Mouse (Mus musculus) midbrain, embryonic 13.5 days (tissue): ENCODE data around the gene Gpr39. TPM values are rescaled to one million over a fixed set of nuclear protein-coding genes. Genes with fewer than 3 reads are reported as not detected.
A peak's percentile ranks its signal among the peaks of the same experiment; 100 is the strongest.

Experiments used
- ATAC-seq: fragments of 200-750 bp; cut with Nextera tagmentation; 2 replicates; pipeline ENCODE4 v1.8.0; 2017; ENCODE audit warnings: mild to moderate bottlenecking, moderate TSS enrichment, moderate library complexity
- H3K27ac ChIP-seq: fragments of 300-500 bp; sonication (generic); 2 replicates; pipeline ENCODE4 v1.5.1; 2015; ENCODE audit warnings: inconsistent platforms, mild to moderate bottlenecking, moderate library complexity
- H3K27me3 ChIP-seq: fragments of 300-500 bp; sonication (generic); 2 replicates; pipeline ENCODE4 v1.6.1; 2015; ENCODE audit warnings: mild to moderate bottlenecking, inconsistent platforms
- H3K36me3 ChIP-seq: fragments of 300-500 bp; sonication (generic); 2 replicates; pipeline ENCODE4 v1.6.1; 2015; ENCODE audit warnings: mild to moderate bottlenecking, inconsistent platforms
- H3K4me1 ChIP-seq: fragments of 300-500 bp; sonication (generic); replicated peaks from 2 replicates; pipeline ENCODE4 v1.6.1; 2015; ENCODE audit warnings: inconsistent platforms
- H3K4me2 ChIP-seq: fragments of 300-500 bp; sonication (generic); replicated peaks from 2 replicates; pipeline ENCODE4 v1.6.1; 2015; ENCODE audit warnings: moderate library complexity, mild to moderate bottlenecking, inconsistent platforms
- H3K4me3 ChIP-seq: fragments of 300-500 bp; sonication (generic); replicated peaks from 2 replicates; pipeline ENCODE4 v1.5.1; 2015; ENCODE audit warnings: mild to moderate bottlenecking, inconsistent platforms
- H3K9ac ChIP-seq: fragments of 300-500 bp; sonication (generic); replicated peaks from 2 replicates; pipeline ENCODE4 v1.6.1; 2015; ENCODE audit warnings: mild to moderate bottlenecking, inconsistent platforms
- H3K9me3 ChIP-seq: fragments of 300-500 bp; sonication (generic); 2 replicates; pipeline ENCODE4 v1.6.1; 2016; ENCODE audit warnings: mild to moderate bottlenecking, inconsistent platforms
- WGBS: fragments of 180-500 bp; shearing (Covaris S2); methylation state at CpG from one replicate; pipeline ENCODE4 v1.1.7; 2015; 5-methylcytosine and 5-hydroxymethylcytosine counted together
- polyA plus RNA-seq: library from polyadenylated mRNA; unstranded; fragments of >200 nt; fragmentation: Nextera tagmentation; extraction: Ambion mirVana; gene quantifications from 2 replicates; pipeline ENCODE4 v1.2.1, GENCODE M21; 2015

Gpr39 gene
- polyA plus RNA-seq, 1 experiment from 2014 or later, result not detected

GRCm38 (mm10) chr1:125701773-125702172, 25.0 kb downstream of the Gpr39 start:
- Histone ChIP-seq H3K4me3 (no peak overlapping the region), H3K4me2 (no peak overlapping the region), H3K4me1 (peaks cover 4% of the 10 kb centered on the region; the same call in 1 of the 2 replicates), H3K9ac (no peak overlapping the region), H3K9me3 (no peaks in the 10 kb centered on the region), H3K27me3 (no peaks in the 10 kb centered on the region), H3K36me3 (no peaks in the 10 kb centered on the region), H3K27ac (no peak overlapping the region)
- WGBS, result 61% methylated on average over 7 of the region's 7 CpGs
- ATAC-seq, result peak; percentile 80

- 82% methylated on average over 8 of the region's 8 CpGs for WGBS
- Histone ChIP-seq H3K4me2 (no peak overlapping the region), H3K9me3 (no peaks in the 10 kb centered on the region), H3K27me3 (no peaks in the 10 kb centered on the region), H3K36me3 (no peaks in the 10 kb centered on the region), H3K4me3 (no peak overlapping the region), H3K27ac (no peak overlapping the region), H3K4me1 (peaks cover 4% of the 10 kb centered on the region; the same call in 1 of the 2 replicates), H3K9ac (no peak overlapping the region)
- ATAC-seq, result no peak
Observed at GRCm38 (mm10) chr1:125702326-125702725, 25.5 kb downstream of the Gpr39 start.

- Histone ChIP-seq H3K27ac (no peak overlapping the region), H3K4me3 (no peak overlapping the region), H3K27me3 (no peaks in the 10 kb centered on the region), H3K4me1 (peaks cover 4% of the 10 kb centered on the region; the same call in 1 of the 2 replicates), H3K9me3 (no peaks in the 10 kb centered on the region), H3K9ac (no peak overlapping the region), H3K36me3 (no peaks in the 10 kb centered on the region), H3K4me2 (no peak overlapping the region)
- ATAC-seq, result no peak
- WGBS, result 86% methylated on average over 3 of the region's 3 CpGs
Observed at GRCm38 (mm10) chr1:125705412-125705811, 28.6 kb downstream of the Gpr39 start.

GRCm38 (mm10) chr1:125715286-125715685, 38.5 kb downstream of the Gpr39 start:
- Histone ChIP-seq H3K9me3 (no peaks in the 10 kb centered on the region), H3K4me1 (no peaks in the 10 kb centered on the region; the same call in 1 of the 2 replicates), H3K36me3 (no peaks in the 10 kb centered on the region), H3K9ac (no peak overlapping the region), H3K4me2 (no peak overlapping the region), H3K27me3 (no peaks in the 10 kb centered on the region), H3K27ac (no peak overlapping the region), H3K4me3 (no peak overlapping the region)
- ATAC-seq, result no peak
- 61% methylated on average over 3 of the region's 3 CpGs for WGBS

- no peak overlapping the region for H3K27ac ChIP-seq
- H3K36me3 ChIP-seq, result no peaks in the 10 kb centered on the region
- no peaks in the 10 kb centered on the region for H3K27me3 ChIP-seq
- H3K4me3 ChIP-seq, result no peak overlapping the region
- WGBS, result 66% methylated on average over 6 of the region's 6 CpGs
- H3K9ac ChIP-seq, result no peak overlapping the region
- no peak overlapping the region for H3K4me2 ChIP-seq
- no peaks in the 10 kb centered on the region for H3K9me3 ChIP-seq
- no peak for ATAC-seq
- no peaks in the 10 kb centered on the region; the same call in 1 of the 2 replicates for H3K4me1 ChIP-seq
Observed at GRCm38 (mm10) chr1:125716241-125716640, 39.4 kb downstream of the Gpr39 start.

- no peak for ATAC-seq
- H3K4me3 ChIP-seq, result no peak overlapping the region
- H3K4me2 ChIP-seq, result no peak overlapping the region
- H3K36me3 ChIP-seq, result no peaks in the 10 kb centered on the region
- no peaks in the 10 kb centered on the region for H3K27me3 ChIP-seq
- H3K27ac ChIP-seq, result no peak overlapping the region
- no peak overlapping the region for H3K9ac ChIP-seq
- WGBS, result 90% methylated on average over 5 of the region's 5 CpGs
- H3K4me1 ChIP-seq, result no peaks in the 10 kb centered on the region; the same call in 1 of the 2 replicates
- no peaks in the 10 kb centered on the region for H3K9me3 ChIP-seq
Observed at GRCm38 (mm10) chr1:125717906-125718305, 41.1 kb downstream of the Gpr39 start.

- ATAC-seq, result no peak
- Histone ChIP-seq H3K27me3 (no peaks in the 10 kb centered on the region), H3K27ac (no peak overlapping the region), H3K36me3 (no peaks in the 10 kb centered on the region), H3K4me1 (no peaks in the 10 kb centered on the region; the same call in 1 of the 2 replicates), H3K4me2 (no peak overlapping the region), H3K9me3 (no peaks in the 10 kb centered on the region), H3K4me3 (no peak overlapping the region), H3K9ac (no peak overlapping the region)
- 94% methylated on average over 6 of the region's 6 CpGs for WGBS
Observed at GRCm38 (mm10) chr1:125719127-125719526, 42.3 kb downstream of the Gpr39 start.

- Histone ChIP-seq H3K27me3 (no peaks in the 10 kb centered on the region), H3K4me3 (no peak overlapping the region), H3K36me3 (no peaks in the 10 kb centered on the region), H3K4me2 (no peak overlapping the region), H3K27ac (no peak overlapping the region), H3K9ac (no peak overlapping the region), H3K4me1 (no peaks in the 10 kb centered on the region; the same call in 1 of the 2 replicates), H3K9me3 (no peaks in the 10 kb centered on the region)
- WGBS, result 93% methylated on average over 12 of the region's 12 CpGs
- no peak for ATAC-seq
Observed at GRCm38 (mm10) chr1:125721104-125721758, 44.4 kb downstream of the Gpr39 start.

GRCm38 (mm10) chr1:125724304-125724703, 47.5 kb downstream of the Gpr39 start:
- no peak overlapping the region for H3K4me2 ChIP-seq
- WGBS, result 83% methylated on average over 5 of the region's 5 CpGs

GRCm38 (mm10) chr1:125729025-125729565, 52.3 kb downstream of the Gpr39 start:
- no peak for ATAC-seq
- WGBS, result 79% methylated on average over 6 of the region's 6 CpGs
- Histone ChIP-seq H3K36me3 (no peaks in the 10 kb centered on the region), H3K4me2 (no peak overlapping the region), H3K9ac (no peak overlapping the region), H3K27me3 (no peaks in the 10 kb centered on the region), H3K4me3 (no peak overlapping the region), H3K4me1 (peaks cover 12% of the 10 kb centered on the region), H3K9me3 (no peaks in the 10 kb centered on the region), H3K27ac (no peak overlapping the region)

More at GRCm38 (mm10) chr1:125724304-125724703, 47.5 kb downstream of the Gpr39 start:
- H3K27me3 ChIP-seq, result no peaks in the 10 kb centered on the region
- no peaks in the 10 kb centered on the region for H3K4me1 ChIP-seq
- no peak for ATAC-seq
- H3K36me3 ChIP-seq, result no peaks in the 10 kb centered on the region
- no peak overlapping the region for H3K4me3 ChIP-seq
- no peaks in the 10 kb centered on the region for H3K9me3 ChIP-seq
- no peak overlapping the region for H3K9ac ChIP-seq
- no peak overlapping the region for H3K27ac ChIP-seq

GRCm38 (mm10) chr1:125729731-125730536, 53.1 kb downstream of the Gpr39 start:
- WGBS, result 44% methylated on average over 13 of the region's 13 CpGs
- H3K4me2 ChIP-seq, result no peak overlapping the region
- no peaks in the 10 kb centered on the region for H3K36me3 ChIP-seq
- no peaks in the 10 kb centered on the region for H3K9me3 ChIP-seq
- peak overlapping the region; percentile 48; the same call in 1 of the 2 replicates for H3K27ac ChIP-seq
- no peak overlapping the region for H3K9ac ChIP-seq
- peak; percentile 71 for ATAC-seq
- peaks cover 12% of the 10 kb centered on the region for H3K4me1 ChIP-seq
- H3K27me3 ChIP-seq, result no peaks in the 10 kb centered on the region
- no peak overlapping the region for H3K4me3 ChIP-seq

- ATAC-seq, result no peak
- H3K9ac ChIP-seq, result no peak overlapping the region
- H3K4me3 ChIP-seq, result no peak overlapping the region
- peak overlapping the region; percentile 48; the same call in 1 of the 2 replicates for H3K27ac ChIP-seq
- peaks cover 12% of the 10 kb centered on the region for H3K4me1 ChIP-seq
- no peaks in the 10 kb centered on the region for H3K9me3 ChIP-seq
- H3K27me3 ChIP-seq, result no peaks in the 10 kb centered on the region
- H3K4me2 ChIP-seq, result no peak overlapping the region
- 86% methylated on average over 6 of the region's 6 CpGs for WGBS
- no peaks in the 10 kb centered on the region for H3K36me3 ChIP-seq
Observed at GRCm38 (mm10) chr1:125730537-125730880, 53.7 kb downstream of the Gpr39 start.
